Mouse (Mus musculus) cerebral cortex, adult 2 months (tissue): ENCODE measurements around the gene Spc25.

Source experiments
- WGBS: fragments of 180-500 bp; shearing (Covaris S2); methylation state at CpG from one replicate; pipeline ENCODE4 v1.1.7; 2018; 5-methylcytosine and 5-hydroxymethylcytosine counted together

The Spc25 gene

DNA sequence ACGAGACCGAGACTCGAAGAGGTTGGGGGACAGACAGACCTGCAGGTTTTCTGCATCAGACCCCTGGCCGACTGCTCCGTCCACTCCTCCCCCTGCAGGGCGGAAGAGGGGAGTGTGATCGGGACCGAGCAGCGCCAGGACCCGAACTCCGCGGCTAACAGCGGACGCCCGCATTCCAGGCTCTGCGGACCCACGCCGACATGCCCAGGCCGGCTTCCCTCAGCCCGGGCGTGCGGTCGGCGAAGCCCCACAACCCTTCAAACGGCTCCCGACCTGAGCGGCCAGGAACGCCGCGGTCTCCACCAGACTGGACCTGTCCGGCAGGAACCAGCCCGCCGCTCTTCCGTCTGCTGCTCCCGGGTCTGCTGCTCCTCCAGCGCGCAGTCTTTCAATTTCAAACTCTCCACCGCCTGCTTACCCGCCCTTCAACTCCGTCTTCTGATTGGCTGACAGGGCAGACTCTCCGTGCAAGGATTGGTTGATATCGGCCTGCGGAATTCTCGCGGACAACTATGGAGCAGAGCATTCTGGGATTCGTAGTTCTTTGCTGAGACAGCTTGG is at the start of gene Spc25:
Gene Spc25 (minus strand): TSS at position 404 of the 561 bp plus-strand sequence.
- WGBS = 1% methylated on average over 46 of the region's 46 CpGs

DNA sequence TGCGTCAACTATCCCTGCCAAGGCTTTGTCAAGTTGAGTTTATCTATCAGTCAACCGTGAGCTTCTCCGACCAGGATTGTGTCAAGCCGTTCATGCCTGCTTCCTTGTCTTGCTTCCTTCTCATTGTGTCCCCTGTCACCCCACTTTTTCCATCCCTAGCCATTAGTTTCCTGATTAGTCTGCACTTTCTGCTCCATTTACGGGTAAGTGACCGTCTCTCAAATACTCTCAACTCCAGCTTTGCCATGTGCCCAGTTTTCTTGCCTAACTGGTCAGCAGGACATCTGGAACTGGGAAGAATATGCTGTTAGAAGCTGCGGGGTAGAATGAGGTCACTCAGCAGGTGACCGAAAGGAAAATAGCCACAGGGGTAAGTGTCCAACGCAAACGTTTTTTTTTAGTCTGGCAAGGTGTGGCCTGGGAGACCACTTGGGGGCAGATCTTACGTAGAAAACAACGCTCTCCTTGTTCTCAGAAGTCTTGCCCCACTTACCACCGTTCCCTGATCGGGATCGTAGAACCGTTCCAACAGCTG is 42.3 kb upstream of the Spc25 start:
- WGBS = 57% methylated on average over 16 of the region's 16 CpGs

- 98% methylated on average over 1 of the region's 1 CpGs for WGBS
Measured at GRCm38 (mm10) chr2:69247081-69247480, 41.1 kb upstream of the Spc25 start.

DNA sequence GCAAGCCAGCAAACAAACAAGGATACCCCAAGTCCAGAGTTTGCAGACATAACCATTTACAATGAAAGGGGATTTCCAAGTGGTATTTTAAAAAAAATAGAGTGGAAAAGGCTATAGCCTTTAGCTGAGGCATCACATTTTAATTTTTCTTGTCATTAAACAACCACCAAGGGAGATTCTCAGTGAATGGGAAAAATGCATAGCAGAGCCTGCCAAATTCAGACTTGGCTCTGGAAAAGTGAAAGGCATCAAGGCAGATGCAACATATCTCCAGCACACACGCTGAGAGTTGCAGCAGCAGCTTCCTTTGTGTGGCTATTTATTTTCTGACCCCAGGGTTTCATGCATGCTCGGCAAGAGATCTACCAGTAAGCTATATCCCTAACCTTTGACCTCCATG is 38.9 kb upstream of the Spc25 start:
- 43% methylated on average over 2 of the region's 2 CpGs for WGBS

- WGBS = 95% methylated on average over 9 of the region's 9 CpGs
Measured at GRCm38 (mm10) chr2:69239315-69239714, 33.3 kb upstream of the Spc25 start.

DNA sequence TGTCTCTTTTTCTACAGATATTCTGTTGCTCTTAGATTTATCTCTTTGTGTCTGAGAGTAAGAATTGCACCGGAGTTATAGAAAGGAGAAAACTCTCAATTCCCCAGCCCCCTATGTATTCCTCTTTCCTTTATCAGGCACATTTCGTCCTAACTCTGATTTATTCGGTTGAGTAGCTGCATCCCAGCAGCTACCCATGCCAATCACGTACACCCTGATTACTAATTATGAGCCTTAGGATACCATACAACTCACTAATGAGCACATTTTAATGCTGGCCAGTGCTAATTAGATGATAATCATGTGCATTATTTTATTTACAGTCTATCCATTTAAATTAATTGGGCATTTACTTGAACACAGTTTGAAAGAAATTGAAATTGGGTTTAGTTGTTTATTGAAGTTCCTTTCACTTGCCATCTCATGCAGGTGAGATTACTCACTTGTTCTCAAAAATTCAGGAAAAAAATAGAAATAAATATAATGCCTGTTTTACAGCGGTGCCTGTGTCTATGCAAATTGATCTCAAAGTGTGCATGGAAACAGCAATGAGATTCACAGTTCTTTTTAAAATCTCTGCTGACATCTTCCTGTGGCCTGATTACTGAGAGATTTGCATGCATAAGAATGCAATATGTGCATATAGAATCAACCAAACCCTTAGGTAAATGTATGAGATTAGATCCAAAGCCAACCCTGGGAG is 29.1 kb upstream of the Spc25 start:
- WGBS = 47% methylated on average over 5 of the region's 5 CpGs

GRCm38 (mm10) chr2:69230137-69230536 is 24.1 kb upstream of the Spc25 start:
- WGBS = 79% methylated on average over 2 of the region's 2 CpGs

GRCm38 (mm10) chr2:69228635-69229034 is 22.6 kb upstream of the Spc25 start:
- WGBS = 81% methylated on average over 6 of the region's 6 CpGs

DNA sequence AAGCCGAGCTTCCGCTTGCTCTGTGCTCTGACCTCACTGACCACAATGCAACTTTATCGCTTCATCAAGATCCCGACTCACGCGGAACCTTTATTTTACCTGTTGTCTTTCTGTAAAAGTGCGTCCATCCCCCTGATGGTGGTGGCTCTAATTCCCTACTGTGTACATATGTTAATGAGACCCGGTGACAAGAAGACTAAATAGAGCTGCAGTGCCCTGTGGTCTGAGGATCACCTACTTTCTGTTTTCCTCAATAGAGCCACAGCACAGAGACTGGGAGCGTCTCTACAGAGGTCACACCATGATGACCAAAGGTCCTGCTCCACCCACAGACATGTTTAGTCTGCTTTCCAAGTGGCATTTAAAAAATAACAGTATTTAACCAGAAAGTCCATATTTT is 20.9 kb upstream of the Spc25 start:
- WGBS = 95% methylated on average over 9 of the region's 9 CpGs

GRCm38 (mm10) chr2:69224724-69225123 is 18.7 kb upstream of the Spc25 start:
- WGBS = 70% methylated on average over 2 of the region's 2 CpGs

DNA sequence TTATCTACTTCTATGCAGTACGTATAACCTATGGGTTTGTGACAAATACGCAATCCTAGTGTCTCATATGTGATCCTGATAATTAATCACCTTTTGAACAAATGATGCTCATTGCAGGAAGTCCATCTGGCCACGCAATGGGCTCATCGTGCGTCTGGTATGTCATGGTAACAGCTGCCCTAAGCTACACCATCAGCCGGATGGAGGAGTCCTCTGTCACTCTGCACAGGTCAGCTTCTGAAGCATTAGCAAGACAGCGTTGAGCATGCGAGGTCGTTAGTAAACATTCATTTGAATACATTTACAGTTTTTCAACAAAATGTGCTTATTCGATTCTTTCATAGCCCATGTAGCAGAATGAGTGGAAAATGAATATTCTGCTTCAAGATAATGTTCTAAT is 16.8 kb upstream of the Spc25 start:
- 59% methylated on average over 10 of the region's 10 CpGs for WGBS

GRCm38 (mm10) chr2:69221868-69222416 is 15.9 kb upstream of the Spc25 start:
- 57% methylated on average over 5 of the region's 5 CpGs for WGBS

DNA sequence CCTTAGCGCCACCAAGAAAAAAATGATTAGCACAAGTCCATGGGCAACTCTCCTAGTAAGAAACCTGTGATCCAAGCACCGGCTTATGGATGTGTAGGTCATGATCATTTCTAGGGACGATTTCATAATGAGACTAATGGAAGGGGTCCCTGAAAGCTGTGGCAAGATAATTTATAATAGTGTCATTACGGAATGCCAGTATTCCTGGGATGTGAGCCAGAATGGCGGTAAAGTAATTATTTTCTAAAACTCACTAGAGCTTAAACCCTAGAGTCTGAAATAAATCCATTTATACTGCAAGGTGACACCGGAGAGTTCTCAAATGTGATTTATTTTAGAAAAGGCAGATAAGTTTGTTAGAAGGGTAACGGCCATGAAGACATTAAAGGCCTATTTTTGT is 9.2 kb upstream of the Spc25 start:
- WGBS = 68% methylated on average over 7 of the region's 7 CpGs

DNA sequence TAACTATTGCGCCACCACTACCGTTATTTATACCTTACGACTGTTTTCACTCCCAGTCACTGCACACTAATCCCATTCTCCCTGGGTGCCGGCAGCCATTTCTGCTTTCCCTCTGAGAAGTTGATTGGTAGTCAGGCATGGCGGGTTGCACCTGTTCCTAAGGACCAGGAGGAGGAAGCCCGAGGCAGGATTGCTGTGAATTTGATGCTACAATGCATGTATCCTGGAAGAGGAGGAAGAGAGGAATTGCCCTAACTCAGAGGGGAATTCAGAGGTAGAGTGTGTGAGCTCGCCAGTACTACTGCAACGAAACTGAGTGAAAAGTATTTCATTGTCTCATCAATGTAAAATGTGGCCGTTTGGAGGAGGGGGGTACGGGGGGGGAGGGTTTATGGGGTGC is 6.7 kb upstream of the Spc25 start:
- 60% methylated on average over 10 of the region's 10 CpGs for WGBS

- 83% methylated on average over 7 of the region's 7 CpGs for WGBS
Measured at GRCm38 (mm10) chr2:69210773-69211172, 4.8 kb upstream of the Spc25 start, which contains the start of gene G6pc2. Gene G6pc2 (plus strand): TSS chr2:69211073.

DNA sequence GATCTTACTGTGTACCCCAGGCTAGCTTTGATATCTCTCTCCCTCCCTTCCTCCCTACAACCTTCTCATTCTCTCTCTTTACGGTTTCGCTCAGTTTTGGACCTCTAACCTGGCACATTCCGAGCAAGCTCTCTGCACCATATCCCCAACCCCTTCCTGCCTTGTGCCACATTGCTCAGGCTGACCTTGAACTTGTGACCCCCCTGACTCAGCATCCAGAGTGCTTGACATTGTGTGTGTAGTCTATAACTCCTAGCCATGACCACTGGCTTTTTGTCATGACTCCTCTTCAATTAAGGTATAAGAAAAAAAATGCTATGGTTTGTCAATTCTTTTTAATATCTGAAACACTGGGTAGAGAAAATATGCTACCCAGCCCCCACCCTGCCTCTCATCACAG is 3.7 kb upstream of the Spc25 start:
- WGBS = 86% methylated on average over 3 of the region's 3 CpGs

GRCm38 (mm10) chr2:69206523-69206922 is 529 bp upstream of the Spc25 start:
- WGBS = 22% methylated on average over 7 of the region's 7 CpGs

DNA sequence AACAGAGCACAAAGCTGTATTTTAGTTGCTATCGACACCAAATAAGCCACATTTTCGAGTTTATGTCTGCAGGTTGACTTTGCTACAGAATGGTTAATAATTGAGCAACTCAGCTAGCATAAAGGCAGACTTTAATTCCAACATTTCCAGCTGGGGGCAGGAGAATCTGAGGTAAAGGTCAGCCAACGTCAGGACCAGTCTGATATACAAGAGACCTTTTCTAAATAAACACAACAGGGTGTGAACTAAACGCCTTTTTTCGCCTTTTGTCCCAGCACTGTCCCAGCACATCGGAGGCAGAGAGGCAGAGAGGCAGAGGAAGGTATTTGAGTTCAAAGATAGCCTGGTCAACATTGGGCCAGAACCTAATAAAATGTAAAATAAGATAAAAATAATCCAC is 809 bp downstream of the Spc25 start:
- WGBS = 13% methylated on average over 6 of the region's 6 CpGs

GRCm38 (mm10) chr2:69193555-69193954 is 12.4 kb downstream of the Spc25 start:
- 78% methylated on average over 5 of the region's 5 CpGs for WGBS

- WGBS = 87% methylated on average over 5 of the region's 5 CpGs
Measured at GRCm38 (mm10) chr2:69191059-69191458, 14.9 kb downstream of the Spc25 start.

DNA sequence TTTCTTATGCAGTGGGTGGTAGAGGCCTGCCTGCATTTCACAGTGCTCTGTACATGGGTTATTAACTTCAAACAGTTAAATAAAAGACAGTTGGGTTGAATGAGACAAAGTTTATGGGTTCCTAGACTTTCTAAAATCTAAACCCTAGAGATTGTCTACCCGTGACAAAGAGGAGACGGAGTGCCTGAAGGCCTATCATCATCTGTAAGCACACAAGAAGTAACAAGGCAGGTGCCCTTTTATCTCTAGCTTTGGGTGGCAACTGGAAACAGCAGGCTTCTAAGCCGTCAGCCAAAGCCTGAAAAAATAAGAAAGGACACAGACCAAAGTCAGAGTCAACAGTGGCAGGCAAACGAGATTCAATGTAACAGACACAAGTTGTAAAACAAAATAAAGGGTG is 16.8 kb downstream of the Spc25 start:
- 92% methylated on average over 4 of the region's 4 CpGs for WGBS

- 54% methylated on average over 6 of the region's 6 CpGs for WGBS
Measured at GRCm38 (mm10) chr2:69188732-69189131, 17.3 kb downstream of the Spc25 start.

DNA sequence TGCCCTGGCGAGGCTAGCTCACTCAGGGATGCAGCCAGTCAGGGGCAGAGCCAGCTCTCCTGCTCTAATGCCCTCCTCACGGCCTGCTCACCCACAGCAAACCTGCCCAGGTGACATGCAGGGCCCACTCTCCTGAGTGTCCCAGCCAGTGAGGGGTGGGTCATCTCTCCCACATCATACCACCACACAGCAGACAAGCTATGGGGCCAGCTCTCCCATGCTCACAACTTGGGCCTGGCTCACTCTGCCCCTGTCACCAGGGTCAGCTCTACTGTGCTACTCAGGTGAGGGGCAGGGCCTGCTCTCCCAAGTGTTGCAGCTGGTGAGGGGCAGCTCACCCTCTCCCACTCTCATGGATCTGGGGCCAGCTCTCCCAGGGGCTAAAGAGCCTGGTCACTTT is 18.0 kb downstream of the Spc25 start:
- 98% methylated on average over 2 of the region's 2 CpGs for WGBS
